Mouse (Mus musculus) kidney, postnatal 10 days (tissue): ENCODE data around the gene 4930558K02Rik.

Source experiments
- DNase-seq: peaks from one replicate; pipeline ENCODE4 v3.0.0; 2021; ENCODE audit warnings: mixed read lengths

4930558K02Rik gene

DNA sequence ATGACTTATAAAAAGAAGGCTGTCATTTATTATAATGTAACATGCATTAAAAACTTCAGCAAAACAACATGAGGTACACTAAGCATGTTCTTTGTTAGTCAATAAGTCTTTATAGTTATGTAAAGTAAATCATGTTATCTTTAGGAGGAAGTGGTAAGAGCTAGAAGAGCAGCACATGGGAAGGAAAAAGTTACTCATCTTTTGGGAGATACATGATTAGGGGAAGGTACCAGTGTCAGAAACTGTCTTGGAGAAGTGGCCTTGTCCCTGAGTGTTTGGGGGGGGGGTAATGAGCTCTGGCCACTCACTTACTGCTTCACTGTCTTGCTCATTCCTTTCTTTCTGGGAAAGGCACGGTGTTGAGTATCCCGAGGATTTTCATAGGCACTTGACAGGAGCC lies 37.4 kb downstream of the 4930558K02Rik start:
- no peak for DNase-seq

DNA sequence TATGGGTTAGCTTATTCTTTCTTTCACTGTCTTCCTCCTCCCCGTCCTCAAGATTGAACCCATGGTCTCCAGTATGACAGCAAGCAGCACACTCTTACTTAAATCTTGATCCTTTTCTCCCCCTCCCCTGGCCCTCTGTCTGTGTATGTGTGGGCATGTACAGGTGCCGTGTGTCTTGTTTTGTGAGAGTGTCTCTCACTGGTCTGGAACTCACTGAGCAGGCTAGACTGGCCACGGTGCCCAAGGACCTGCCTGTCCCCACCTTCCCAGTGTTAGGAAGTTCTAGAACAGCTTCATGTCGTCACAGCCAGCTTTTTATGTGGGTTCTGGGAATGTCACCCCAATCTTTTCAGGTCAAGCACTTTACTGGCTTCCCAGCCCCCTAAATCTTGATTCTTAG lies 47.1 kb downstream of the 4930558K02Rik start:
- no peak for DNase-seq

DNA sequence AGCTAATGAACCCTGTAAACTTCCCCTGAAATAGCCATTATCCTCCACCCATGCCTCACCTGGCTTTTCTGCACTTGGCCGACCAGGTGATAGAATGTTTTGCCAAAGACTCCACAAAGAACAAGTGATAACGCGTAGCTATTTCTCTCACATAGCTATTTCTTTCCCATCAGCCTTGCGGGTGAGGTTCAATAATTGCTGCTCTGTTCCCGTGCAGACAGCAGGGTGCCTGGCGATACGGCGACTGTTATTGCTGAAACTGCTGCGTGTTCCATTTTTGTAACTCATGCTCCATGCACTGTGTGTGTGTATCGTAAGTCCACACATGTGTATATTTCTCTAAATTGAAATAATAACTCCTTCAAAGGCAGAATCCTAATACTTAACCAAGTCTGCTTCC lies 47.6 kb downstream of the 4930558K02Rik start:
- no peak for DNase-seq

DNA sequence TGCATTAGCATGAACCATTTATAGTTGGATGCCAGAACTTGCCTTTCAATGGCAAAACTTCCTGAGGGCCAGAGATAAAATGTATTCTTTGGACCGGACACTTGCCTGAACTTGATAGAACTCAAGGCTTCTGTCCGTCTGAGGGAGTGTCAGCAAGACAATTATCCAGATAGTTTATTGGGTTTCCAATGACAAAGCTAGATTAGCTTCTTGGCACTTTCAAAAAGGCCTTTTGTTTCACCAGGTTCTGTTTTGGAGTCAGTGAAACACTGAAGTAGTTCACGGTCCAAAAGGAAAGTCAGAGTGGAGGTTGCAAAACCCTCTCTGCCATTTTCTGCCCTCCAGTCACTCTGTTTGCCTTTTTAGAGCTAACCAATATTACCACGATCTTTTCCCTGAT lies 48.1 kb downstream of the 4930558K02Rik start:
- DNase-seq: no peak

DNA sequence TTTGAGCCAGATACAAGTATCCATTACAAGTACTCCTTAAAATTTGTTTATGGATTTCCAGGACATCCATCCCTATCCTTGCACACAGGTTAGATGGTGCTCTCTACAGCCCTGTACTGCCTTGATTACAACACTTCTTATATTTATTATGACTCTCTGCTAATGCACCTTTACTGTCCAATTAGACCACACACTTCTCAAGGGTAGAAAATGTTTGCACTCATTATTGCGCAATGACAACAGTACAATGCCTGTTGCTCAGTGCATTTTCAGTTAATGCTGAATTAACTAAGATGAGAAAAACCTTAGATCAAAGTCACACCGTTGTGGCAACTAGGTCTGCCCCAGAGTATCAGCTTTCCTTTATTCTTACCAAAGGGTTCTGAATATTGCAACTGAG lies 51.5 kb downstream of the 4930558K02Rik start:
- no peak for DNase-seq

DNA sequence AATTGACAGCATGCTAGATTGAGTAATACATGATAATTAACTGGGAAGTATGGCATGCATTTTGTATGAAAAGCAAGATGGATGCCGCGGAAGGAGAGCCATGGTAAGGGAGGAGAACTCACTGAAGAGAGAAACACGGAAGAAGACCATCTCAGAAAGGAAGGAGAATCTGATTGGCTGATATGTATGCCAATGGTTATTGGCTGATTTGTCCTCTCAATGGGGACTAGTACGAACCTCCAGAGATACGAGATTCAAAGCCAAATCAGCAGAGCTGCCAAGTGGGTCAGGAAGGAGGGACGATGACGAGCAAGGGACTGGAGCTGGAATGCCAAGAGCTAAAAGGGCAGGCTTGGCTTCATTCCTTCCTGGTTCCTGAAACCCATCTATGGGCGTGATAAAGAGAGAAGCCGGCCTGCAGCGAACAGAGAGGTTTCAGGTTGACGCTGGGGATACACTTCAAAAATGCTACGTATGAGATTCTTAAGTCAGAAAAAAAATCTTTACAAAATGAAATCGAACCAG lies 54.1 kb downstream of the 4930558K02Rik start:
- DNase-seq: no peak

DNA sequence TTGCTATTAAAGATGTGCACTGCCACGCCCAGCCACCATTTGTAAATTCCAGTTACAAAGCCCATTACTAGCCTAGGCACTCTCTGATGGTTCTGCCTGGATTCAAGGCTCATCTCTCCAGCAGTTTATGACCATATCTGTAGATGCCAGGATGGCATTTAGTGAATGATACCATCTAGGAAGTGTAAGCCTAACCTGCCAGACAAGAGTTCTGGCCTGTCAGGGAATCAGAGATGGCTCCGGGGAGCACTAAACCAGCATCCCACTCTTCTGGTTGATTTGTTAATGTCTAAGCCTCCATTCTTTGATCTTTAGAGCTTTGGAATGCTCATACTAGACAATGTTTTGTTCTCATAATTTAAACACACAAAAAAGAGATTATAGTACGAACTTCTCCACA lies 55.1 kb downstream of the 4930558K02Rik start:
- no peak for DNase-seq

DNA sequence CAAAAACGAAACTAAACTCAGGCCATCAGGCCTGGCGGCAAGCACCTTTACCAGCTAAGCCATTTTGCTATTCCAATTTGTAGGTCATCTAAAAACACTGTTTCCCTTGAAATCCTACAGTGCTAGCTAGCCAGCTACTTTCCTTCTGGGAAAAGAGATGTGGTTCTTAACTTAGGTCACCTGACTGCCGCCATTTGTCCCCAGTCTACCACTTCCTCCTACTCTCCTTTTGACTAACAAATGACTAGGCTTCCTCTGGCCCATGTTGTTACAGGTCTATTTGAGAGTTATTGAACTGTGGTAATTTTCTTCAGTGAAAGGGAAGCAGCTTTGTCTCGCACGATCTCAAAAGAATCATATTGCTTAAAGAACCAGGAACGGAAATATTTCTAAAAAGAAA lies 57.5 kb downstream of the 4930558K02Rik start:
- DNase-seq: no peak

DNA sequence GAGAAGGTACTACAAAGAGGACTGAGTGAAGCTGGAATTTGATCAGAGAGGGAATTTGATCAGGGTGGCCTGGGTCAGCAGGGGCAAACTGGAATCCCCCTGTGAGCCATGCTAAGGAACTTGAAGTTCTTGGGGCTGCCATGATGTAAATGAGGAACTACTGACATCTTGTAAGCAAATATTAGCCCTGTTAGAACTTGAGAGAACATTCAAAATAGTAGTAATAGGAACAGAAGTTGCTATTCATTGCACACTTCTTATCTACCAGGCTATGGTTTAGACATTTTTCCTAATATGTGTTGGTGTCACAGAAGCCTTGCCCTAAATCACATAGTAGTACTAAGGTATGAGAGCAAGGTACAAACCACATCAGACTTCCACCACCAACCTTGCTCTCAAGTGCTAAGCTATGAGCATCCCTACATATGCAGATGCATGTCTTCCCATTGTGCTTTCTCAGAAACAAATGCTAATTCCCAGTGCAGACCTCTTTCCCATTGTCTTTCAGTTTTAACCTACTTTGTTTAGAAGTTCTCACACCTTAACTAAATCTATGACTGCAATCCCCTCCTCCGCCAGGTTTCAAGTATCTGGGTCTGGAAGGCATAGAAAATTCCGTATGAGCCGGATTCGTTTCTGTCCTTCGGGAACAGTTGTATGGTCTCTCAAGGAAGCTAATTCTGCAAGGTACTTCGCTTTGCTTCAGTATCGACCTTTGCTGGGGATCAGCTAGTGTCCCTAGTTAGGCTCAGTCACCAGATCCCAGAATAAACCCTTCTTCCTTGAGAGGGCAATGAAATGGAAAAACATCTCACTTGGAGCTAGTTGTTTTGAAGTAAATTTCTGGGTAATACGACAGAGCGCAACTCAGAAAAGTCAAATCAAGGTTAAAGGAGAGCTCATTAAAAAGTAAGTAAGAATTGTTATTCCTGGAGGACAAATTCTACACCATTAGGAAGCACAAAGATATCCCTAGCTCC lies 58.7 kb downstream of the 4930558K02Rik start:
- DNase-seq: no peak

DNA sequence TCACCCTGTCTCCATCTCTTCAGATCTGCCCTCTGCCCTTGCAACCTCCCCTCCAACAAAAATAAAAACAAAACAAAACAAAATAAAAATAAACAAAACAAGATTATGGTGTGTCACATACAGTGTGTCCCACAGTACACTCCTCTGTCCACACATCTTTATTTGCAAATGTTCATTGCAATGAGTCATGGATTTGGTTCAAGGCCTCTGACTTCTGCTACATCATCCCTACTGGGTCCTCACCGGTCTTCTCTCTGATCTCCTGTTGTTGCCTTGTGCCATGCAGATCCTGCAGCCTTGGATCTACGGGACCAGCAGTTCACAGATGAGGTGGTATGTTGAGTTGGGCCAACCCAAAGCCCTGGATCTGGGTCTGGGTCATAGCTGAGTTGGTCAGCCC lies 59.8 kb downstream of the 4930558K02Rik start:
- DNase-seq: no peak

DNA sequence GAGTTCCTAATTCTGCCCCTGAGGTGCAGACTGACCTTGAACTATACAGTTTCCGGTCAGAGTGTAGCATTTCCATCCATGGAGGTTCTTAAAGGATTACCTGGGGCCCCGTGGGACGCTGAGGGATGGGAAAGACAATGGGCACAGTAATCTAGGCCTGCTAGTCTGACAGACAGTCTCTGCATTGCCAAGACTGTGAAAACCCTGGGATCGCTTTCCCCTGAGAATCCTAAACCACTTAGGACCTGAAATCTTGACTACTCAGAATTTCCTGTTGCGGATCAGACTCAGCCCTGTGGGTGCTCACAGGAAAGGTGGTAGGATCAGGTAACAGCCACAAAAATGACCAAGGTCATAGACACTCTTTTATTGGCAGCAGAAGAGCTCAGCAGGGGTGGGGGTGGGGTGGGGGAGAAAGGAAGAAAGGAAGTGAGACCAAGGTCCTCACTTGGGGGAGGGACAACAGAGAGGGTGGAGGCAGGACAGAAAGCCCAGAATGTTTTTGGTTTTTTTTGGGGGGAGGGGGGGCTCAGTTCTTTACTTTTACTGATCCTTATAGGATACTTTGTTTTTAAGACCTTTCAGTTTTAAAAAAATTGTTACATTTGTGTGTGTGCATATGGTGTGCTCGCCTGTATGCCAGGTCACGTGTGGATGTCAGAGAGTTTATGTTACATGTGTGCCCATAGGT lies 60.6 kb downstream of the 4930558K02Rik start:
- DNase-seq: no peak

DNA sequence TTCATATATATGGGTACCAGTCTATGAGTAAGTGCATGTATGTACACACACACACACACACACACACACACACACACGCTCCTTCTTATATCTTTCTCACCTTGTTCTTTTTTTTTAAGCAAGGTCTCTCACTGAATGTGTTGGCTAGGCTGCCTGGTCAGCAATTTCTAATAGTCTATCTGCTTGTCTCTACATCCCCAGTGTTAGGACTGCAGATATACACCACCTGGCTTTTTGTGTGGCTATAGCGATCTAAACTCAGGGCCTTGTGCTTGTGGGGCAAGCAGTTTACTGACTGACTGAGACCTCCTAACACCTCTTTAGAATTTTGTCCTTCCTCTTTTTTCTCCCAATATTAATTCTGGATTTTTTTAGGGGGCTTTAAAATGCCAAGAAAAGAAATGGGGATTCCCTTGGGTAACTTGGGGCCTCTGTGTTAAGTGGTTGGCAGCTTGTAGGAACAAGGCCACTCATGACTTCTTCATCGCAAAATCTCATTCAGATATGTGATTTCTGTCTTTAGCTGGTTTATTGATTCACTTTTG lies 61.4 kb downstream of the 4930558K02Rik start:
- DNase-seq: no peak

DNA sequence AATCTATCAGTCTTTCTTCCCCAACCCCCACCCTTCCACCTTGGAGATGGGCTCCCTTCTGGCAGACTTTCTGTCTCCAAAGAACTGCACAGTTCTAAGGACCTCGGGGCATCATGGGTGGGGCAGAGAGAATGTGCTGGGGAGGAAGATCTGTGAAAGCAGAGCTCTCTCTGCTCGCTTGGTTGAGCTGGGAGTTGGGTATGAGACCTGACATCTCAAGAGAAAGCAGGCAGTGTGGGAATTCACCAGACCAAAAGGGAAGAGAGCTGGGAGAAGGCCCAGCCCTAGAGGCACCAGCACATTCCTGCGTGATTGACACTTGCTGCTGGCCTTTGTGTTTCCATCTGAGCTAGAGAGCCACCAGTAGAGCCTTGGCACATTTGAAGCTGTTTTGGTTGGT lies 63.4 kb downstream of the 4930558K02Rik start:
- DNase-seq: no peak

DNA sequence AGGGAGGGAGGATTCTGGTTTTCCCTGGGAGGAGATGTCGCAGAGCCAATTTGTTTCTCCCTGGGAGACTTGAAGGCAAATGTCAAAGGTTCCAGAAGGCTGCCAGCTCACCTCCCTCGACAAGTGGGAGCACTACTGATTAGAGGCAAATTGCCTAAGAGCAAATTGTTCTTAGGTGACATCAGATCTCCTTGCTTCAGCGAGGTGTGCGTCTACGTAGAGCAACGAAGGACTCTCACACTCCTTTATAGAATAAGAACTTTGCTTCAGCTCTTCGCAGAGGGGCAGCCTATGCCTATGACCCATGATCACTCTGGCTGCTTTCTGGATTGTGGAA lies 65.8 kb downstream of the 4930558K02Rik start:
- no peak for DNase-seq

DNA sequence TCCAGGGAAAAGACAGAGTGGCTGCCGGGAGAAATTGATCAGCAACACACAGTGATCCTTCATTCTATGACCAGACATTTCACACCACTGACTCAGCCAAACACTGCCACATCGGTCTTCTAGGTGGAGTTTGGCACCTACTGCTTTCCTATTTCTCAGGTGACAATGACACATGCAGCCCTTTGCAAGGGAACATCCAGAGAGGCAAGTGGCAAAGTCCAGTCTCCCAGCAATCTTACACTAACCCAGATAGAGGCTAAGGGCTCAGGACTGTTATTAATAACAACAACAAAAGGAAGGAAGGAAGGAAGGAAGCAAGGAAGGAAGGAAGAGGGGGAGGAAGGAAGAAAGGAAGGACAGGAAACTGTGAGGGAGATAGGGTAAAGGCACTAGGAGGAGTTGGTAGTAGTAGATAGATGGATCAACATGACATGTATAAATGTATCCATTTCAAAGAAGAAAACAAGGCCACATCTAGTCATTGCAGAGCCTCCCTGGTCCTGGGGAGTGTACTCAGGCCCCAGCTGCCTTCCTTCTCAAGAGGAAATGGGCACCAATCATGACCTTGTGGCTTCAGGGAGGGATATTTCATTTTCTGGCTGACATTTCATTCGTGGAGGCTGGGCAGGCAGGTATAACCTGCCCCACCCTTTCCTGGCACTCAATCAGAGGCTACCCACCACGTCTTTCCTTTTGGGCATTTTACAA lies 66.3 kb downstream of the 4930558K02Rik start:
- no peak for DNase-seq

DNA sequence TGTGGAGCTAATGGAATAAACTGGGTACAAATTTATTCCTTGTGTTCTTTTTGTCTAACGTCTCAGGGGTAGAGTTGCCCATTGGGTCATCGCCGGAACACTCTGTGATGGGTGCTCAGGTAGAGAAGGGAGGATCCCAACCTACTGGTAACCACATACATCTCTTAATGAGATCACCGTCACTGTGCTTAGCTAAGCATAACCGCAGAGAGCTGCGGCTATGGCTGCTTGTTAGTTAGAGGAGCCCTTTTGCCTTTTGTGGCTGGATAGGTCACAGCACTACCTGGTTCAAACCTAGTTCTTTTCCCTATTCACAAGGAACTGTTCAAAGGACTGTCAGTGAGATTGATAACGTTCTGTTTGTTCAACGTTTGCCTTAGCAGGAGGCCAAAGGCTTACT lies 70.4 kb downstream of the 4930558K02Rik start:
- no peak for DNase-seq

DNA sequence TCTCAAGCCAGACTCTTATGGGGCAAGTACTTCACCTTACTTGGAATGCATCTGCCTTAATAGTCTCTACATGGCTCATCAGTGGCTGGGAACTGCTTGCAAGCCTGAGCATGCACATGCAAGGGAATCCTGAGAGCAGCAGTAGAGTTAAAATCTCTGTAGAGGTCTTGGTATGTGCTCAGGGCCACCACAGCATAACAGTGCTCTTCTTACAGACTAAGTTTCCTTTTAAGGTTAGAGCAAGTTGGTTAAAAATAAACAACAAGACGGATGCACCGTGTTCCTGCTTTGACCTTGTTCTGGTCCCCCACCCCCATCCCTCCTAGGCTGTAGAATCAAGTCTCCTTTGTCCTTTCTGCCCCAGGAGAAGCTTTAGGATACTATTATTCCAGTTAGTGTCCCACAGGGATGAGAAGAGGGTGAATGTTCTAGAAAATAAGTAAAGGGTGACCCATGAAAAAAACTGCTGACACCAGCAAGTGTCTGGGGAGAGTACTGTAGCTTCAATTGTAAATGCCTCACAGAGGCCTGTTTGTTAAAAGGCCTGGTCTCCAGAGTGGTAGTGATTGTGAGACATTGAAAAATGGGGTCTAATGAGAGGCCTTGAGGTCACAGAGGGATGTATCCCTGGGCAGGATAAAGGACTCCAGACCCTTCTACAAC lies 71.5 kb downstream of the 4930558K02Rik start:
- DNase-seq: peak; percentile 20

DNA sequence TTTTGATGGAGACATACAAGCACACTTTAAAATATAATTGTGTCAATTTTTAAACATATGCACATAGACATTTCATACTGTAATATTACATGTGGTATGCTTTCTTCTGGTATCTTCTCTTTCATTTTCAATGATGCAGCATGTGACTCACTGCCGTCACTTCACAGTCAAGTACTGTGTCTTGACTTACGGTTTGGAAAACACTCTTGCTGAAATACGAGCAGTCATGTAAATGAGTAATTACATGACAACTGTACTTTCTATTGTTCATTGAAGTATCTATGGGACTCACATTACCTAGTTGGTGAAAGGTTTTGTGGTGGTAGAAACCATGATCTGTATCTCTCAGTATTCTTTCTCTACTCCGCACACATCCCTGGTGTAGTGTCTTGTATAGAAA lies 72.3 kb downstream of the 4930558K02Rik start:
- DNase-seq: no peak

DNA sequence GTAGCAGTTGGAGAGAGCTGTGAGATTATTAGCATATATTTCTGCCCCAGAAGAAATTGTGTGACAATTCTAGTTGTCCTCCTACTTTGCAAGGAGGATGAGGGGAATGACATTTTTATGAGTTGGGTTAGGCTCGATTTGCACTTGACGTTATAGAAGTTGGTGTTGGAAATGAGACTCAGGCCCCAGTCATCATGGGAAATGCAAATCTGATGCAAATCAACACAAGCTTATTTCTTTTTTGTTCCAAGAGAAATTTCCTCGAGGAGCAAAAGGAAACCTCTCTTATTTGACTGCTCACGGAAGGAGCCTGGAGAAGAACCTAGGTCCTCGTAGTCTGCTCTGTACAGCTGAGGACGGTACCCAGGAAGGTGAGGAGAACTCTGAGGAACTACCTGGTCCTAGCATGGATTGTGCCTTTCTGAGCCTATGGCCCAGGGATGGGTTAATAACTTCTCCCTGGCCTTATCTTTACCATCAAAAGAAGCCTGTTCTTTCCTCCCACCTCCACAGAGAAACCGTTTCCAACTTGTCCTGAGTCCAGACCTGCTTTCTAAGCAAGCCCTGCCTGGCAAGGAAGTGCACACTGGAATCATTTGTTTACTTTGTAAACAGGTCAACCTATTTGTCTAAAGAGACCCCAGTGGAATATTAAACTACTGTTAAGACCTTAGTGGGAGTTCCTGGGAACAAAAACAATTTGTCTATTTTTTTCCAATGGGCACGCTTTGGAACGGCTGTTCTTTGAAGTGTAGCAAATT lies 76.6 kb downstream of the 4930558K02Rik start:
- no peak for DNase-seq

DNA sequence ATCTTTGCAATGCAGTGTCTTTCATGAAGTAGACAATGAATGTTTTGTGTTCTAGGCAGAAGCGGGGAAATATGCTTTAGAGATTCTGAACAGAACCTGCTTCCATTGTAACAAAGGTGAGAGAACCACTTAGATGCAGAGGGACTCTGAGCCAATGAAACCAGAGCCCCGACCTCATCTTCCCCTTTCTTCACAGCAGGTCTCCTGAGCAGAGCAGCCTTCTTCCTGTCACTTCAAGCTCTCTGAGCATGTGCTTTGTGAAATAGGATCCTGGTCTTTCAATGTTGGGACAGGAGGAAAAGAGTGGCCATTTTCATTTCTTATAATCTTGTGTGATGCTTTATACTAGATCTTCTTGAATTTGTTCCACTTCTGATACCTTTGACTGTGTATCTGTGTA lies 79.3 kb downstream of the 4930558K02Rik start:
- no peak for DNase-seq

DNA sequence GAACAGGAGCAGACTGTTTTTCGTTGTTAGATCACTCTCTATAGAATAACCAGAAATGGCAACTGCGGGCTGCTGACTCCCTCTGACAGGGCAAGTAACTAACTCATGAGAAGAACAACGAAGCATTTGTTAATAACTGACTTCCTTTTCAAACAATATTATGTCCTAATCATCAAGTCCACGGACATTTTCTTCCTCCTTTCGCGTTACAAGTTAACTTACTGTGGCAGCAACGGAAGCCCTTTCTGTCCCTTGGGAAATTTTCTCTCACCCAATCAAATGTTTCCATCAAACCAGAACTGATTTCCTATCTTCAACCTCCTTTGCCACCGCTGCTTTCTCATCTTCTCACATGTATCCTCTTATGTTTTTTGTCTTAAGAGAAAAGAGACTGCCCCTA lies 82.2 kb downstream of the 4930558K02Rik start:
- no peak for DNase-seq

DNA sequence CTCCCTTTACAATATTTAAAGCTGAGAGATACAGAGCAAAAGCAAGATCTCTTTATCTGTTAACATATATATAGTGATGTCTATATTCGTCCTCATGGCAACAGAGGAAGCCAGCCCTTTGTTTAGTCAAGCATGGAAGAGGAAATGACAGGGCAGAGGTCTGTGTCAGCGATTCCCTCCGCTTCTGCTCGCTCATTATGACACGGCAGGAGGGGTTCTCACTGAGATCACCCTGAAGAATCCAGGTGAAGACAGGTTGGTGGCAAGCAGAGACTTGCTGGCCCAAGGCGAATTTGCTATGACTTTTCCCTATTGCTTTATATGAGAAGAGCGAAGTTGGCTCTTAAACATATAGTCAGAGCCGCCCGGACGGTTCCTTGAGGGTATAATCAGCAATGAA lies 83.3 kb downstream of the 4930558K02Rik start:
- DNase-seq: peak; percentile 14
